Mouse (Mus musculus): Measurements from ENCODE around the gene Tmem44. TPM values are rescaled to one million over a fixed set of nuclear protein-coding genes. Genes with fewer than 3 reads are reported as not detected.

Tmem44 gene
- 0.42 TPM in 1 of 2 replicates, not detected in the other for total RNA-seq (2015; ENCODE audit: low replicate concordance)
- 5.3 TPM in 1 of 2 replicates, not detected in the other for total RNA-seq (2017; ENCODE audit: low replicate concordance)

- ATAC-seq (replicated peaks; ENCODE audit: low FRiP score, poor library complexity, severe bottlenecking) = peak; percentile 63
These were observed at the start of gene Tmem44 for GRCm38 (mm10) chr16:30550748-30551192. Tmem44 (minus strand) TSS chr16:30550842.

- no peak for ATAC-seq (replicated peaks; ENCODE audit: low FRiP score, poor library complexity, severe bottlenecking)
These were observed 49.0 kb upstream of the Tmem44 start, which contains the start of gene Fam43a for GRCm38 (mm10) chr16:30599491-30600268. Fam43a (plus strand) TSS chr16:30599723.

GRCm38 (mm10) chr16:30596959-30597681, 46.5 kb upstream of the Tmem44 start:
- peak; percentile 64 for ATAC-seq (replicated peaks; ENCODE audit: low FRiP score, poor library complexity, severe bottlenecking)

- ATAC-seq (replicated peaks; ENCODE audit: low FRiP score, poor library complexity, severe bottlenecking) = no peak
These were observed 45.4 kb upstream of the Tmem44 start for GRCm38 (mm10) chr16:30595835-30596557.

GRCm38 (mm10) chr16:30595356-30595755, 44.7 kb upstream of the Tmem44 start:
- ATAC-seq (replicated peaks; ENCODE audit: low FRiP score, poor library complexity, severe bottlenecking) = no peak

GRCm38 (mm10) chr16:30591990-30592389, 41.3 kb upstream of the Tmem44 start:
- ATAC-seq (replicated peaks; ENCODE audit: low FRiP score, poor library complexity, severe bottlenecking) = no peak

- ATAC-seq (replicated peaks; ENCODE audit: low FRiP score, poor library complexity, severe bottlenecking) = no peak
These were observed 39.9 kb upstream of the Tmem44 start for GRCm38 (mm10) chr16:30590264-30591209.

GRCm38 (mm10) chr16:30587494-30588327, 37.1 kb upstream of the Tmem44 start, which contains the start of gene Lsg1:
Lsg1 (minus strand) TSS chr16:30587592.
- peak; percentile 97 for ATAC-seq (replicated peaks; ENCODE audit: low FRiP score, poor library complexity, severe bottlenecking)

GRCm38 (mm10) chr16:30586935-30587493, 36.4 kb upstream of the Tmem44 start:
- no peak for ATAC-seq (replicated peaks; ENCODE audit: low FRiP score, poor library complexity, severe bottlenecking)

GRCm38 (mm10) chr16:30580765-30581164, 30.1 kb upstream of the Tmem44 start:
- no peak for ATAC-seq (replicated peaks; ENCODE audit: low FRiP score, poor library complexity, severe bottlenecking)

GRCm38 (mm10) chr16:30576392-30576791, 25.8 kb upstream of the Tmem44 start:
- ATAC-seq (replicated peaks; ENCODE audit: low FRiP score, poor library complexity, severe bottlenecking) = no peak

- ATAC-seq (replicated peaks; ENCODE audit: low FRiP score, poor library complexity, severe bottlenecking) = no peak
These were observed 25.2 kb upstream of the Tmem44 start for GRCm38 (mm10) chr16:30575815-30576214.

GRCm38 (mm10) chr16:30572239-30572638, 21.6 kb upstream of the Tmem44 start:
- ATAC-seq (replicated peaks; ENCODE audit: low FRiP score, poor library complexity, severe bottlenecking) = no peak

- ATAC-seq (replicated peaks; ENCODE audit: low FRiP score, poor library complexity, severe bottlenecking) = no peak
These were observed 20.7 kb upstream of the Tmem44 start for GRCm38 (mm10) chr16:30571378-30571777.

GRCm38 (mm10) chr16:30570173-30570572, 19.5 kb upstream of the Tmem44 start:
- ATAC-seq (replicated peaks; ENCODE audit: low FRiP score, poor library complexity, severe bottlenecking) = no peak

GRCm38 (mm10) chr16:30565631-30566030, 15.0 kb upstream of the Tmem44 start:
- peak; percentile 97 for ATAC-seq (replicated peaks; ENCODE audit: low FRiP score, poor library complexity, severe bottlenecking)

- no peak for ATAC-seq (replicated peaks; ENCODE audit: low FRiP score, poor library complexity, severe bottlenecking)
These were observed 10.0 kb upstream of the Tmem44 start for GRCm38 (mm10) chr16:30560601-30561000.
